In genomic region chr17:51683318-51683717, GRCm38 (mm10) we compare ENCODE assay signal across 12 mouse cellular contexts.
"Had no signal": no experiment of that assay in that cellular context is flagged by ENCODE, and none has a peak within 500 bp of the region (broad histone marks: within the 10 kb centered on the region; RNA-seq: fewer than 3 reads in every experiment).

No protein-coding gene starts in this region.

- DNase-seq: retina, postnatal 1 day; right cerebral cortex, adult 18-20 months; right cerebral cortex, postnatal 14 days; right cerebral cortex, postnatal 25 days; right cerebral cortex, postnatal 4 days; spleen, adult 18-20 months; thymus, adult 18-20 months; thymus, adult 2 months; thymus, postnatal 14 days; thymus, postnatal 25 days; thymus, postnatal 36 days; thymus, postnatal 4 days had no signal
